Mouse (Mus musculus) pancreas, adult 10 weeks (tissue): Measurements from ENCODE around the gene Usp20. TPM values are rescaled to one million over a fixed set of nuclear protein-coding genes. Genes with fewer than 3 reads are reported as not detected.

Experiments
- polyA plus RNA-seq: library from polyadenylated mRNA; stranded (reverse); fragments of 350-450 nt; fragmentation: Illumina TruSeq; extraction: RNeasy Lipid Tissue Mini Kit (QIAGEN cat#74804); gene quantifications from one replicate; pipeline ENCODE4 v1.2.3, GENCODE M21; 2015; ENCODE audit warnings: low read depth, low replicate concordance; ENCODE audit not compliant: insufficient read depth

The Usp20 gene
- polyA plus RNA-seq: 4.5 TPM

GRCm38 (mm10) chr2:30981790-30982513 is at the start of gene Usp20, which contains the start of gene BC005624:
Gene Usp20 (plus strand): TSS chr2:30982279.
Gene BC005624 (minus strand): TSS chr2:30982201.

GRCm38 (mm10) chr2:30952824-30953490 is 29.1 kb upstream of the Usp20 start, which contains the start of gene Tor1b:
Gene Tor1b (plus strand): TSS chr2:30952959.

GRCm38 (mm10) chr2:30967352-30968327 is 14.4 kb upstream of the Usp20 start, which contains the start of gene Tor1a:
Gene Tor1a (minus strand): TSS chr2:30967933.

Other genes starting within 250 kb of the Usp20 start
- 2.9 TPM for gene 1700001O22Rik, start 178.6 kb upstream of the Usp20 start, polyA plus RNA-seq
- 8.3 TPM for gene Ntmt1, start 174.5 kb upstream of the Usp20 start, polyA plus RNA-seq
- 9.7 TPM for gene Asb6, start 151.9 kb upstream of the Usp20 start, polyA plus RNA-seq
- not detected for gene Prrx2, start 147.3 kb upstream of the Usp20 start, polyA plus RNA-seq
- 4.4 TPM for gene Ptges, start 52.4 kb upstream of the Usp20 start, polyA plus RNA-seq
- gene Tor1b, start 29.3 kb upstream of the Usp20 start, polyA plus RNA-seq: 20.6 TPM
- 14.5 TPM for gene Tor1a, start 14.3 kb upstream of the Usp20 start, polyA plus RNA-seq
- gene BC005624, start 78 bp upstream of the Usp20 start, polyA plus RNA-seq: 11.1 TPM
- 5.0 TPM for gene Fnbp1, start 159.7 kb downstream of the Usp20 start, polyA plus RNA-seq
- 4.3 TPM for gene Gpr107, start 170.0 kb downstream of the Usp20 start, polyA plus RNA-seq